Mouse (Mus musculus) erythroblast, adult 5-6 weeks (primary cell): Measurements from ENCODE around the gene Esrrg. TPM values are rescaled to one million over a fixed set of nuclear protein-coding genes. Genes with fewer than 3 reads are reported as not detected.

Experiments used
- ATAC-seq: replicated peaks from 2 replicates; pipeline ENCODE4 v1.8.0; 2016; ENCODE audit warnings: moderate number of reproducible peaks, mild to moderate bottlenecking, moderate TSS enrichment, inconsistent platforms; ENCODE audit not compliant: poor library complexity, low FRiP score, severe bottlenecking
- total RNA-seq, 2 experiments: library from RNA; stranded (forward) in 1 of 2; stranded (reverse) in 1 of 2; fragments of 150-400 nt in 1 of 2; fragments of 200-764, 138-1000 nt in 1 of 2; gene quantifications; 2 replicates each; pipeline versions ENCODE4 v1.2.3 to v1.2.4; 2015 to 2017; ENCODE audit warnings: low replicate concordance in 2 of 2

Esrrg gene
- total RNA-seq, 2 experiments from 2014 or later = not detected

DNA sequence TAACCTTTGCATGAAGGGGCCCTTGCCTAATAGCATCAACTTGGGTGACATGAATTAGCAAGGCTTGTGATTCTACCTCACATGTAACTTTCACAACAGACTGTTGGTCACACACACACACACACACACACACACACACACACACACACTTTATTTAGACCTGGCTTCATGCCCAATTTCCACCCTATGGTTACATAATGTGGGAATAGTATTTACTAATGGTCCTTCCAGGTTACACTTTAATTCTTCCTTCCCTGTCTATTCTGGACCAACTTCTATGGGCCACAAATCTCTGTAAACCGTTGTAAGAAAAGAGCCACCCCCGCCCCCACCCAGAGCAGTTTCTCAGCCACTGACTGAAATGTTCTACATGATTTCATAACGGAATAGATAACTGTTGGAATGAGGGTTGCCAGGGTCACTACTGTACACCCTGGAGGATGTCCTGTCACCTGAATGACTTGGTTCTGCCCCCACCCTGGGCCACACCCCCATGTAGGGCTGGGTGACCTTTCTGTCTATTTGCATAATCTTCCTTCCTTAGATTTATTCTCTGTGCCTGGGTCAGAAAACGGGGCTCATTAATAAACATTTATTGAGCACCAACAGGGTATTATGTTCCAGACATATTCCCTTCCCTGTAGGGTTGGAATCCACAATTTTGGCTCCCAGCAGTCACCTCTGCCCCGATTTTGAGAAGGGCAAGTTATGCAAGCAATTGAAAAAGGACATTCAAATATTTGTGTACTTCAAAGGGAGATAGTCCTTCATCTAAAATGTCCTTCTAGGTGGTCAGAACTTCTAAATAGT lies 154.3 kb downstream of the Esrrg start:
- ATAC-seq = no peak

- no peak for ATAC-seq
These were observed 154.8 kb downstream of the Esrrg start for GRCm38 (mm10) chr1:187763451-187763755.

DNA sequence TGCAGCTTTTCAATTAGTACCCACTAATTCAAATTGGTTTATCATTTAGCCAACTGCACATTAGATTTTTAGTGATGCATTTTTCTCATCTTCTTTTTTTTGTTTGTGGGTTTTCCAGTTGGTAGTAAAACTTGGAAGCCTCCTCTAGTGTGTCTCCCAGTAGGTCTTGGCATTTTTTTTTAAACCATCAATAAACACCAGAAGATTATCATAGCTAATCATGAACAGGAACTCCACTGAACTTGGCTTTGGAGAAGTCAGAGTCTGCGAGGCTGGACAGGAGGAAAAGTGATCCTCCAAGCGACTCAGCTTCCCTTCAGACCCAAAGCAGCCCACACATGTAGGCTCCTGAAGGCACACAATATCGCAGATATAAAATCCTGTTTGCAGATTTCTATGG lies 155.2 kb downstream of the Esrrg start:
- ATAC-seq = no peak

DNA sequence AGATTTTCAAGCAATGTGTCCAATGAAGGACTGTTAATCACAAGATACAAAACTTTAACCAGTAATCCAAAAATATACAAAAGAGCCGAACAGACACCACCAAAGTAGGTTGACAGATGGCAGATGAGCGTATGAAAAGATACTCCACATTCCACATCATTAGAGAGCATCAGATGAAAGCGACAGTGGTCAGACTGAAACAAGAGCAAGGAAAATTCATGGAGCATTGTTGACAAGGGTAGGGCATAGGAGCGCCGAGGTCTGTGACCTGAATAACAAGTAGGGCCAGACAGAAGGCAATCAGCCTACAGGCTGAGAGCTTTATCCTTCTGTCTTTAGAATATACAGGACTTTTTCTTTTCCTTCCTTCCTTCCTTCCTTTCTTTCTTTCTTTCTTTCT lies 157.0 kb downstream of the Esrrg start:
- no peak for ATAC-seq

DNA sequence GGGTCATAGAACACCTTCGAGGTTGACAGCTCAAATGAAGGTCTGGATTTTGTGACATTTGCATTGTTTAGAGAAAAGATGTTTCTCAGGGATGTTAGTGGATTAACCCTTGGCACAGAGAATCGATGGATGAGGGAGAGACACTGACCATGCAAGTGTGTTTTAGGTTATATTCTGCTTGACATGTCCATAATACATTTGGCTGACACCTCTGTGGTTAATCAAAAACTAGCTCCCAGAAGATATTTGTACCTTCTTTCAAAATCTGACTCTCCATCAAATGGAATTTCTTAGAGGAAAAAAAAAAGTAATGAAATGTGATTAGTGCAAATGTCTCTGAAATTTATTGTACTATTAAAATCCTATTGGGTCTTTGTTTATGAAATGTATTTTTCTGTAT lies 158.8 kb downstream of the Esrrg start:
- no peak for ATAC-seq

- no peak for ATAC-seq
These were observed 161.6 kb downstream of the Esrrg start for GRCm38 (mm10) chr1:187770234-187770633.

GRCm38 (mm10) chr1:187771067-187771466 lies 162.5 kb downstream of the Esrrg start:
- ATAC-seq = no peak

- ATAC-seq = no peak
These were observed 171.1 kb downstream of the Esrrg start for GRCm38 (mm10) chr1:187779589-187780178.

DNA sequence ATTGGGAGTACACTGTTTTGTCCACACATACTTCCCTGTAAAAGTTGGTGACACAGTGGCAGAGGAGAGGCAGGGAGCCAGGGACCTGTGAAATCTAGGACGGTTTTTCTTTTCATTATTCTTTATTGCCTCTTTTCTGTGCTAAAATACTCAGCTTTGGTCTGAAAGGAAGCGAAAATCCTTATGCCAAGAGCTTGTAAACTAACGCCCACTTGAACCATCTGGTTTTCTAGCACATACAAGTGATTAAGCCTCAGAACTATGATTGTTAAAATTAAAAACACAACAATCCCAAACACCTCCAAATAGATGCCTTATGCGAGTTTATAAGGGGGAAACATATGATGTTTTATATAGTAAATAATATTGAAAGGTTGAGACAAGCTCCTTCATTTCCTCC lies 176.6 kb downstream of the Esrrg start:
- no peak for ATAC-seq

DNA sequence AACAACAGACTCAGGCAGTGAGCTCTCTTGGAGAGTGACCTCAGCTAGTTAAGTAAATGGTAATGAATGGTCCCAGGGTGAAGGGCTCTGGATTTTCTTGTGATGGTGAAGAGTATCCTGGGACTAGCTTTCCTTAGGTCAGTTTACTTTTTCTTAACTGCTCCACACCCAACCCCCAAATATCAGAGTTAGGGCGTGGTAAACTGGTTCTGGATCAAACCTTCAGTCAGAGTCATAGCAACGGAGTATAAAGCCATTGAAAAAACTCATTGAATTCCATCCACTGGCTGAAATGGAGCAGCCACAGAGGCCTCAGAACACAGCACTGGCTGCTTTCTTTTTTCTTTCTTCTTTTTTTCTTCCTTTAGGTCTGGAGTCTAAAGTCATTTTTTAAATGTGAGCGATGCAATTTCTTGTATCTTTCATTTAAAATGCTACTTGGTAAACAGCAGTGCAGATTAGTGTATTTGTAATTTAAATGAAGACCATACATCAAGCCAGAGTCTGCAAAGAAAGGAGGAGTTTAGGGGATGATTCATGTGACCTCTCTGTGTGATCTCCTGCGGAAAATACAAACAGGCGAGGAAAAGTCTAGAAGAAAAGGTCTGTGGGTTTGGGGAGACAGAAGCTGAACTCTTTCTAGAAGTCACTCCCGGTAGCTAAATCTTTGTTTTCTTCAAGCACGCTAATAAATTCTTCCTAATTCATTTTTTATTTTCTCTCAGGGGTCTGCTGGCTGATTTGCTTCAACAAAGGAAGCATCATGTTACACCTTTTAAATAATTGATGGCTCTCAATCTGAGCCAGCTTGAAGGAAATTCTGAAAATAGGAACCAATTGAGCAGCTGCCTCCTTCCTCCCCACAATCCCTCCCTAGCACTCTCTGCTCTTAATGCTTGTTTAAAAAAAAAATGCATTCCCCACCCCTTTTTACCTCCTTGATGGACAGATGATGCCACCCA lies 178.7 kb downstream of the Esrrg start:
- no peak for ATAC-seq

GRCm38 (mm10) chr1:187794240-187794930 lies 185.8 kb downstream of the Esrrg start:
- ATAC-seq = no peak

GRCm38 (mm10) chr1:187795551-187795950 lies 187.0 kb downstream of the Esrrg start:
- ATAC-seq = no peak

- no peak for ATAC-seq
These were observed 190.7 kb downstream of the Esrrg start for GRCm38 (mm10) chr1:187799300-187799699.

DNA sequence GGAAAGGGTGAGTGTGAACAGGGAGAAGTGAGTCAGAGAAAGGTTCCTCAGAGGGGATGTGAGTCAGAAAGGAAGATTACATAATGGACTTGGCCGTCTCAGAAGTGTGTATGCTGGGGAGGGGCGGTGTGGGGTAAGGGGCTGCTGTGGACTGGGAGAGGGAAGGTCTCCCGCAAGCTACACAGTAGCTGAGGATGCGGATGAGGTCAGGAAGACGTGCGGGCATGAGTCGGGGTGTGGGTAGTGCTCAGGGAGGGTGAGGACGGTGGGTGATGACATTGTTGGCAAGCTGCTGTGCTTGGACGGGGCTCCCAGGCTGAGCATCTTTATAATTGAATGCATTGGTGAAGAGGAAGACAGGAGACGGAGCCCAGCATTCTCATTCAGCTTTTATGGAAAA lies 192.2 kb downstream of the Esrrg start:
- ATAC-seq = no peak

- ATAC-seq = no peak
These were observed 195.0 kb downstream of the Esrrg start for GRCm38 (mm10) chr1:187803566-187803965.

DNA sequence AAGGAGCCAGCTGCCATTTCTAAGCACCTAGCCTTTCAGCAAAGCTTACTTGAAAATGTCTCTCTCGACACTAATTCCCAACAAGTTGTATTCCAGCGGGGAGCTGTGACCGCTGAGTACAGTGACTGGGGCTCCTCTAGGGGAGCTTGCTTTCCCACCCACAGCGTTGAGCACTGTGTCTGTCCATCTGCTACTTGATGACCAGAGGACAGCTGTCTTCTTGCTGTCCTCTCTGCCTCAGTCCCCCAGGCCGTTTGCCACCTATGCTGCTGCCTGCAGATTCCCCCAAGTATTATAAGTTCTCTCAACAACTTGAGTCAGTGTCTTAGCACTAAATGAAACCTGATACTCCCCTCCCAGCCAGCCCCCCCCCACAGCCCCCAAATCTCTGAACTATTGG lies 195.4 kb downstream of the Esrrg start:
- no peak for ATAC-seq

GRCm38 (mm10) chr1:187805001-187805400 lies 196.4 kb downstream of the Esrrg start:
- ATAC-seq = no peak

DNA sequence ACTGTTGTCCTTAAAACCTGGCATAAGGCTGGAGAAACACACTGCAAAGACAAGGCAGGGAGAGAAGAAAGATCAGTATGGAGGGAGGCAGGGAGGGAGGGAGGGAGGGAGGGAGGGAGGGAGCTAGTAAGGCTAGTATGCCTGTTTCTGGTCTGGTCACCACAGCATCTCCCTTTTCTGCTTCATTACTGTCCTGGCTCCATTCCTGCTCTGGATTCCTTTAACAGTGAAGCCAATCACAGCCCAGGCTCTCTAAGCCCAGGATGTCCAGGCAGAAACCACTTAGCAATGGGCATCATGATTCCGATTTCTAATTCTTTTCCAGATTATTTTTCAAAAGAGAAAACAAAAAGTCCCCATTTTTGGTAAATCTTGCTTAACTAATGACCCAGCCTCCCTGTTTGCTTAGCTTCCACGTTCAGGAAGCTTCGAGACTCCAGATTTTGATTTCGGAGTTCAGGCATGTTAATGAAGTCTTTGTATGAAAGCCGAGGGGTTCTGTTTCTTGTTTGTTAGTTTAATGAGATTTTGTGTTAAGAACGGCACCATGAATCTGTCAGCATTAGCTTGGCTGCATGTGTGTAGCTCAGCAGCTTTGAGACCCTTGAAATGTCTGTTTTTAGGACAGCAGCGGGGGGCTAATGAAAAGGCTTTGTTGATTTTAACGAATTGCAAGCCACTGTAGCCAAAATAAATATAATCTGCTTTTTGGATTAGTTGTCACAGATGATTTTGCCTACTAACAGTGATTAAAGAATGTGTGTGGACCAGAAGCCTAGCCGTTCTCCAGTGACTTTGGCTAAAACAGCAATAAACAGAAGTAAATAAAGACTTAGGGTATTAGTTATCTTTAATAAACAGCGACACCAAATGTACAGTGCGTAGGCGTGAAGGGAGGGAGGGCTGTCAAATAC lies 199.1 kb downstream of the Esrrg start:
- no peak for ATAC-seq

GRCm38 (mm10) chr1:187808391-187808922 lies 199.9 kb downstream of the Esrrg start:
- ATAC-seq = no peak
